Mouse (Mus musculus): ENCODE results near the gene Dab1.

Dab1 gene

GRCm38 (mm10) chr4:104276916-104277315, 657.8 kb downstream of the Dab1 start:
- DNase-seq: no peak

- no peak for DNase-seq
Measured at GRCm38 (mm10) chr4:104281518-104281917, 662.4 kb downstream of the Dab1 start.

- peak; percentile 14 for DNase-seq
Measured at GRCm38 (mm10) chr4:104283906-104284305, 664.7 kb downstream of the Dab1 start.

- DNase-seq: no peak
Measured at GRCm38 (mm10) chr4:104288401-104288800, 669.2 kb downstream of the Dab1 start.

- DNase-seq: no peak
Measured at GRCm38 (mm10) chr4:104301764-104302163, 682.6 kb downstream of the Dab1 start.

GRCm38 (mm10) chr4:104302996-104303652, 684.0 kb downstream of the Dab1 start:
- DNase-seq: no peak

- no peak for DNase-seq
Measured at GRCm38 (mm10) chr4:104307781-104308180, 688.6 kb downstream of the Dab1 start.

GRCm38 (mm10) chr4:104326221-104326620, 707.1 kb downstream of the Dab1 start:
- DNase-seq: no peak

GRCm38 (mm10) chr4:104331896-104332295, 712.7 kb downstream of the Dab1 start:
- DNase-seq: no peak

GRCm38 (mm10) chr4:104332399-104332798, 713.2 kb downstream of the Dab1 start:
- no peak for DNase-seq

GRCm38 (mm10) chr4:104337279-104337678, 718.1 kb downstream of the Dab1 start:
- DNase-seq: no peak

GRCm38 (mm10) chr4:104338382-104338781, 719.2 kb downstream of the Dab1 start:
- DNase-seq: no peak

- DNase-seq: no peak
Measured at GRCm38 (mm10) chr4:104361345-104361744, 742.2 kb downstream of the Dab1 start.

- no peak for DNase-seq
Measured at GRCm38 (mm10) chr4:104366491-104366890, 747.3 kb downstream of the Dab1 start.

- peak; percentile 87 for DNase-seq
Measured at GRCm38 (mm10) chr4:104366894-104367740, 748.0 kb downstream of the Dab1 start.

GRCm38 (mm10) chr4:104367741-104368411, 748.7 kb downstream of the Dab1 start:
- no peak for DNase-seq

GRCm38 (mm10) chr4:104368561-104369021, 749.4 kb downstream of the Dab1 start:
- peak; percentile 74 for DNase-seq

GRCm38 (mm10) chr4:104369091-104369490, 749.9 kb downstream of the Dab1 start:
- no peak for DNase-seq

- DNase-seq: no peak
Measured at GRCm38 (mm10) chr4:104371136-104371535, 752.0 kb downstream of the Dab1 start.

GRCm38 (mm10) chr4:104374191-104374590, 755.0 kb downstream of the Dab1 start:
- no peak for DNase-seq

GRCm38 (mm10) chr4:104384704-104385103, 765.5 kb downstream of the Dab1 start:
- no peak for DNase-seq

- no peak for DNase-seq
Measured at GRCm38 (mm10) chr4:104385272-104385671, 766.1 kb downstream of the Dab1 start.

GRCm38 (mm10) chr4:104395515-104395914, 776.4 kb downstream of the Dab1 start:
- no peak for DNase-seq

GRCm38 (mm10) chr4:104396095-104396494, 776.9 kb downstream of the Dab1 start:
- no peak for DNase-seq
